Mouse (Mus musculus) retina, embryonic 14.5 days (tissue): ENCODE results near the gene Noc4l.
A peak's percentile ranks its signal among the peaks of the same experiment; 100 is the strongest.

ENCODE experiments used
- DNase-seq: peaks from one replicate; pipeline ENCODE4 v3.0.0-alpha.2; 2015; ENCODE audit warnings: low spot score

Gene Noc4l

DNA sequence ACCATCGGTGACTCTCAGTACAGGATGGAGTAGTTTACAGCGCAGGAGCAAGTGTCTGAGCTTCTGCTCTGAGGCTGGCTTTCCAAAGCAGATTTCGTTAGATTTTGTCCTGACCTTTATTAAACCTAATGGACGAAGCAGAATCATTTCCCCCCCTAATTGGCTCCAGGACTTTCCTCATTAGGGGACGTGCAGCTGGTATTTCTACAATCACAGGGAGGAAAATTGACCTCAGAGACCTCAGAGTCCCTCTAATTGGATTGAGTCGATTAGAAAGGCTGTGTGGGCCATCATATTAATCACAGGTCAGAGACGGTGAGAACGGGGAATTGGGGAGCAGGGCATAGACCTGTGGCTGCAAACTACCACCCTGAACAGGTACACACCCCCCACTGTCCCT lies 44.3 kb downstream of the Noc4l start:
- peak; percentile 85 for DNase-seq

- DNase-seq, result peak; percentile 81
Measured at GRCm38 (mm10) chr5:110608336-110608735, 44.9 kb downstream of the Noc4l start.

GRCm38 (mm10) chr5:110607767-110608166 lies 45.5 kb downstream of the Noc4l start:
- DNase-seq, result no peak

GRCm38 (mm10) chr5:110605531-110606221 lies 47.5 kb downstream of the Noc4l start:
- no peak for DNase-seq

DNA sequence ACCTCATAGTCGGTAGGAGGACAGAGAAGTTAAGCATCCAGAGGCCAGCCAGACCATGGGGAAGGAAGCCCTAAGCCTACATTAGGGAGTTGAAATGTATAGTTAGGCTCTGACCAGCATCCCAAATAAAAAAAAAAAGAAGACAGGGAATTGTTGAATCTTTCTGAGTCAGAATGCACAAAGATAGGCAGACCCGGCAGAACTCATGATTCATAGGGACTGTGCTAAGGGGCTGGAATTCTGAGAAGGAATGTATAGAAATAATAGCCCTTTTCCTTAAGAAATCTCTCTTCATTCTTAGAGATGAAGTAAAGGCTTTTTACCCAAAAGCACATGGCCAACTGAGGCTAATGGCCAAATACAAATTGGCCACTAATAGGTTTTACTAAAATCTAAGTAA lies 48.9 kb downstream of the Noc4l start:
- DNase-seq, result no peak

- DNase-seq, result no peak
Measured at GRCm38 (mm10) chr5:110603016-110603685, 50.1 kb downstream of the Noc4l start.
